ENCODE assay signal across 8 mouse cellular contexts in the genomic region with DNA sequence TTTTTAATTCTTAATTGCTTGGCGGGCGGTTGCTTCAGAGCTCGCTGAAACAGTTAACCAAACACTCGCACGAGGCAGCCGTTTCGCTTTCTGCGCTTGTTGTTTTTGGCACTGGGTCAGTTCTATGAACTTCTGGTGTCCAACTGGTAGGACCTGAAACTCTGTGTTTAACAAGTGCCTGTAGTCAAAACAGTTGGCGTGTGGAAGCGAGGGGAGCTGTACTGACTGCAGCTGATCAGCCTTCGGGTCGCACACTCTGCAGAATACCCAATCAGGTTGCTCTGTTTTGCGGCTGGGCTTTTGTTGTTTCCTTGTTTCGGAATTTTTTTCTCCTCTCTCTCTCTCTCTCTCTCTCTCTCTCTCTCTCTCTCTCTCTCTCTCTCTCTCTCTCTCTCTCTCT.
DNase-seq lines count a peak whose midpoint lies in the region; ATAC-seq and TF ChIP-seq lines count a peak whose summit lies in the region.

No protein-coding gene starts in this region.

- ATAC-seq in embryonic facial prominence, embryonic 13.5 days (ENCODE audit: insufficient number of reproducible peaks, insufficient read depth, low FRiP score, low TSS enrichment, low read depth) = peak; percentile 79; the same call in 1 of the 2 replicates
- ATAC-seq in liver, embryonic 14.5 days (ENCODE audit: insufficient read depth) = peak; percentile 56

- H3K36me3 ChIP-seq in embryonic facial prominence, embryonic 13.5 days = no peaks in the 10 kb centered on the region
- no peaks in the 10 kb centered on the region for H3K36me3 ChIP-seq in heart, embryonic 10.5 days
- H3K36me3 ChIP-seq in liver, embryonic 14.5 days (replicated peaks; ENCODE audit: control insufficient read depth, insufficient read depth, low read depth) = no peaks in the 10 kb centered on the region

- DNase-seq in urinary bladder, postnatal 14 days (ENCODE audit: low spot score) = peak; percentile 81
- no peak for DNase-seq in urinary bladder, postnatal 10 days (ENCODE audit: low spot score)
- peak; percentile 88 for DNase-seq in heart, embryonic 10.5 days (ENCODE audit: low spot score)
- peak; percentile 88 for DNase-seq in kidney, adult 9 months
- peak in 2 of 3 experiments; percentile 45 to 52 for DNase-seq in liver, embryonic 14.5 days (ENCODE audit: low read depth in 3 of 3, low spot score in 3 of 3)
- DNase-seq in natural killer cell, adult 2 months (ENCODE audit: low spot score in 2 of 2) = peak; percentile 69 to 75
- peak; percentile 58 to 77 for DNase-seq in thymus, adult 18-20 months

- peak overlapping the region; percentile 52 for H3K4me3 ChIP-seq in embryonic facial prominence, embryonic 13.5 days
- peak overlapping the region; percentile 61 for H3K4me3 ChIP-seq in heart, embryonic 10.5 days
- H3K4me3 ChIP-seq in liver, embryonic 14.5 days (ENCODE audit: insufficient read depth in 1 of 2, low read depth in 2 of 2, low read length in 2 of 2) = peak overlapping the region; percentile 75 to 86

- H3K4me2 ChIP-seq in embryonic facial prominence, embryonic 13.5 days = peak overlapping the region; percentile 95
- peak overlapping the region; percentile 72 for H3K4me2 ChIP-seq in liver, embryonic 14.5 days (ENCODE audit: low read depth)

- H3K4me1 ChIP-seq in embryonic facial prominence, embryonic 13.5 days = peaks cover 18% of the 10 kb centered on the region
- peaks cover 9% of the 10 kb centered on the region for H3K4me1 ChIP-seq in heart, embryonic 10.5 days
- peaks cover 11 to 27% of the 10 kb centered on the region in 2 experiments for H3K4me1 ChIP-seq in liver, embryonic 14.5 days (replicated peaks; ENCODE audit: control insufficient read depth in 2 of 2, insufficient read depth in 2 of 2, low read length in 1 of 2)

- H3K27ac ChIP-seq in embryonic facial prominence, embryonic 13.5 days = peak overlapping the region; percentile 83; the same call in 1 of the 2 replicates
- H3K27ac ChIP-seq in heart, embryonic 10.5 days = peak overlapping the region; percentile 65
- H3K27ac ChIP-seq in liver, embryonic 14.5 days = peak overlapping the region; percentile 86

- peaks cover 10% of the 10 kb centered on the region; the same call in 1 of the 2 replicates for H3K27me3 ChIP-seq in embryonic facial prominence, embryonic 13.5 days
- H3K27me3 ChIP-seq in heart, embryonic 10.5 days (ENCODE audit: insufficient read depth, poor library complexity, severe bottlenecking) = peaks cover 13% of the 10 kb centered on the region
- no peaks in the 10 kb centered on the region for H3K27me3 ChIP-seq in liver, embryonic 14.5 days (ENCODE audit: control insufficient read depth, insufficient read depth, low read length)

- TF ChIP-seq EP300 in liver, embryonic 14.5 days (IDR thresholded peaks at IDR 0.05; ENCODE audit: low read depth) = no peak

- TF ChIP-seq CTCF in liver, embryonic 14.5 days (IDR thresholded peaks at IDR 0.05; ENCODE audit: low read depth) = no peak

- H3K9ac ChIP-seq in embryonic facial prominence, embryonic 13.5 days = peak overlapping the region; percentile 70; the same call in 1 of the 2 replicates
- H3K9ac ChIP-seq in liver, embryonic 14.5 days (replicated peaks) = peak overlapping the region; percentile 88

- no peaks in the 10 kb centered on the region for H3K9me3 ChIP-seq in embryonic facial prominence, embryonic 13.5 days
- no peaks in the 10 kb centered on the region for H3K9me3 ChIP-seq in heart, embryonic 10.5 days
- no peaks in the 10 kb centered on the region for H3K9me3 ChIP-seq in liver, embryonic 14.5 days (ENCODE audit: control insufficient read depth, low read length)

- WGBS in embryonic facial prominence, embryonic 13.5 days = under 1% methylated on average over 14 of the region's 14 CpGs
- WGBS in heart, embryonic 10.5 days = 2% methylated on average over 14 of the region's 14 CpGs
- under 1% methylated on average over 14 of the region's 14 CpGs for WGBS in liver, embryonic 14.5 days (ENCODE audit: insufficient replicate concordance)
